Mouse (Mus musculus) left cerebral cortex, postnatal 4 days (tissue): ENCODE results near the gene Rasip1. TPM values are rescaled to one million over a fixed set of nuclear protein-coding genes. Genes with fewer than 3 reads are reported as not detected.
A peak's percentile ranks its signal among the peaks of the same experiment; 100 is the strongest.

Source experiments
- DNase-seq: peaks from one replicate; pipeline ENCODE4 v3.0.0-alpha.2; 2022
- intact Hi-C: fragments of 180-260 bp; cut with DNase I; formaldehyde crosslinking; loops from one replicate; pipeline ENCODE4 v1.15.1; 2025
- total RNA-seq, 2 experiments: library from RNA; stranded (reverse); gene quantifications; 2 replicates each; pipeline ENCODE4 v1.2.3; 2021

Rasip1 gene
- total RNA-seq, 2 experiments from 2014 or later, result 23.5 to 25.1 TPM

DNA sequence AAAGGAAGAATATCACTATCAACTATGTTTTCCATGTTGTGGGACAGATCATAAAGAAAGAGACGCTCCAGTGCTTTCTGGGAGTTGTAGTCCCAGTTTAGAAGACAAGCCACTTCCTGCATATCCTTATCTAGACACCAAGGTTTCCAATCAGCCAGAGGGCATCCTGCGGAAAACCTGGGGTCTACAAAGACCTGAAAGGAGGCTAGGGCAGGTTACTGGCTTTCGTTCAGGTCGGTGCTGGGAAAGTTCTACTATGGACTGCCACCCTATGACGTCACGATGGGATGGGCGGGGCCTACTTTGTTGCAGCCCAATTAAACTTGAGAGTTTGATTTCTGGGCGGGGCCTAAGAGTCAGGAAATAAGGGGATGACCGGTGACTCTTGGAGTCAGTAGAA is 5.8 kb upstream of the Rasip1 start, which contains the start of gene Izumo1:
TSS of gene Izumo1 (plus strand) at position 369 of the 400 bp plus-strand sequence.
- no peak for DNase-seq
- intact Hi-C loops, result no loop called here

DNA sequence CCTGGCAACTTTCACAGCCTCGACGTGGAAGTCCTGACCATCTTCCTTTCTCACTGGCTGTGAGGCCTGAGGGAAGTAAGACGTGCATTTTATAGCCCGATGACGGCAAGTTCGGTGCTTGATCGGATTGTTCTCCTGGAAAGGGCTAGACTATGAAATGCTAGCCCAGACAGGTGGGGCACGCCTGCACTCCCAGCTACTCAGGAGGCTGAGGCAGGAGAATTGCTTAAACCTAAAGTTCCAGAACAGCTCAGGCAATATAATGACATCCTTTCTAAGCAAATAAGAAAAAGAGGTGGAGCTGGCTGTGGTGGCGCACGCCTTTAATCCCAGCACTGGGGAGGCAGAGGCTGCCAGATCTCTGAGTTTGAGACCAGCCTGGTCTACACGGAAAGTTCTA is 3.8 kb upstream of the Rasip1 start:
- no peak for DNase-seq
- intact Hi-C loops, result no loop called here

DNA sequence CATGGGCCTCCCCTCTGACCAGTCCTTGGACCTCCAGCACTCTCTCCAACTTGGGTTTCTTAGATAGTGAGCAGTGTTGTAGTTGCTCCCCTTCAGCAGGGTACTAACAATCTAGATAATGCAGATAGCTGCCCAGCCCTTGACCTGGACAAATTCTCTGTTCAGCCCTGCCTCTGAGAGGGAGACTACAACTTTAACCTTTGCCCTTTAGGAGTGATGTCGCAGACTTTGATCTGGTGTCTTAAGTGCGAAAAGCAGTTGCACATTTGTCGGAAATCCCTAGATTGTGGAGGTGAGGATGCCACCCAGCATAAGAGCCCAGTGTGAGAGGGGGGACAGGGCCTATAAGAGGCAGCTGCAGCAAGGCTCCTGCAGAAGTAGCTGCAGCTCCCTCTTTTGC is 2.6 kb upstream of the Rasip1 start:
- intact Hi-C loops, result no loop called here
- no peak for DNase-seq

DNA sequence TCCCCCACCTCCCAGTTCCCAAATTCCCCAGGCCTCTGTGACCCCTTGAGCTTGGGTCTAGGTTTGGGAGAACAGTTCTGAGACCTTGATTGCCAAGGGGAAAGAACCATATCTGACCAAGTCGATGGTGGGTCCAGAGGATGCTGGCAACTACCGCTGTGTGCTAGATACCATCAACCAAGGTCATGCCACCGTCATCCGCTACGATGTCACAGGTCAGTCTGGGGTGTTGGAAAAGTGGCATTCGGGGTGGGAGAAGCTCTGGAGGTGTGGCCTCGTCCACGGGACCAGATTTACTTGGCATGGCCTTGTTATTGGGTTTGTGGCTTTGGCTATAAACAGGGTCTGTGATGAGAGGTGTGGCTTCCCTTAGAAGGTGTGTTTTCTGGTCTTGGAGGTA is 1.8 kb upstream of the Rasip1 start:
- intact Hi-C loops, result no loop called here

DNA sequence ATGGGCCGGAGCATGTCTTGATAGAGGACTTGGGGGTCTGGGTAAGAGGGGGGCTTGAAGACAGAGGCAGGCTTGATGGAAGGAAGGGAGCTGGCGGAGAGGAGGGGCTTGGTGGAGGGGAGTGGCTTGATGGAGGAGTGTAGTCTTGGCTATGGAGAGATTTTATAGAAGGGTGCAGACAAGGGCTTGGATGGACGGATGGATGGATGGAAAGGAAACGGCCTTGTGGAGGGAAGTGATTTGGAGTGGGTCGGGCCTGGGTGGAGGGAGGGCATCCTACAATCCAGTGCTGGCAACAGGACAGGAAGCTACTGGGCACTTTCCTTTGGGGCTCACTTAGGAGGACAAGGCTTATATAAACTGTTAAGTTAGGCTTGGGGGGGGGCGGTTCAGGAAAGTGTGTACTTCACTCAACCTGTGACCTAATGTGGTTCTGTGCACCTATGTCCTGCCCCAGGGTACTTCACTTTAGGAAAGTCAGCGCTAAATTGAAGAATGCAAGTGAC is 664 bp upstream of the Rasip1 start:
- intact Hi-C loops, result no loop called here
- no peak for DNase-seq

More for the DNA sequence above, 1.8 kb upstream of the Rasip1 start:
- no peak for DNase-seq

DNA sequence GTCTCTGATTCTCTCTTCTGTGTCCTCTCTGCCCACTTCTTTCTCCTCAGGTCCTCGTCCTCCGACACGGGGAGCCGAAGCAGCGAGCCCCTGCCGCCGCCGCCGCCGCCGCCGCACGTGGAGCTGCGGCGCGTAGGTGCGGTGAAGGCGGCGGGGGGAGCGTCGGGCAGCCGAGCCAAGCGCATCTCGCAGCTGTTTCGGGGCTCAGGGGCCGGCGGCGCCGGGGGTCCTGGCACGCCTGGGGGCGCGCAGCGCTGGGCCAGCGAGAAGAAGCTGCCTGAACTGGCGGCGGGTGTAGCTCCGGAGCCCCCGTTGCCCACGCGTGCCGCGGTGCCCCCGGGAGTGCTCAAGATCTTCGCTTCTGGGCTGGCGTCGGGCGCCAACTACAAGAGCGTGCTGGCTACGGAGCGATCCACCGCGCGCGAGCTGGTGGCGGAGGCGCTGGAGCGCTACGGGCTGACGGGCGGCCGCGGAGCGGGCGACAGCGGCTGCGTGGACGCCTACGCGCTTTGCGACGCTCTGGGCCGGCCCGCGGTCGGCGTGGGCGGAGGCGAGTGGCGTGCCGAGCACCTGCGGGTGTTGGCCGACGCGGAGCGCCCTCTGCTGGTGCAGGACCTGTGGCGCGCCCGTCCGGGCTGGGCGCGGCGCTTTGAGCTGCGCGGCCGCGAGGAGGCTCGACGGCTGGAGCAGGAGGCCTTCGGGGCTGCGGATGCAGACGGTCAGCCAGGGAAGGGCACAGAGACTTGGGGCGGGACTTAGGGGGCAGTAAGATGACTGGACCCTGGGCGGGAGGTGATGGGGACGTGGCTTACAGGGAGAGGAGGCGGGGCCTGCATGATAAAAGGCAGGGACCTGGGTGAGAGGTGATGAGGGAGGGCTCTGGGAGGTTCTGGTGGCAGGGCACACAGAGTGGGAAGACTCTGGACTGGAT is 1.3 kb downstream of the Rasip1 start:
- DNase-seq, result peak; percentile 91
- intact Hi-C loops, result no loop called here

DNA sequence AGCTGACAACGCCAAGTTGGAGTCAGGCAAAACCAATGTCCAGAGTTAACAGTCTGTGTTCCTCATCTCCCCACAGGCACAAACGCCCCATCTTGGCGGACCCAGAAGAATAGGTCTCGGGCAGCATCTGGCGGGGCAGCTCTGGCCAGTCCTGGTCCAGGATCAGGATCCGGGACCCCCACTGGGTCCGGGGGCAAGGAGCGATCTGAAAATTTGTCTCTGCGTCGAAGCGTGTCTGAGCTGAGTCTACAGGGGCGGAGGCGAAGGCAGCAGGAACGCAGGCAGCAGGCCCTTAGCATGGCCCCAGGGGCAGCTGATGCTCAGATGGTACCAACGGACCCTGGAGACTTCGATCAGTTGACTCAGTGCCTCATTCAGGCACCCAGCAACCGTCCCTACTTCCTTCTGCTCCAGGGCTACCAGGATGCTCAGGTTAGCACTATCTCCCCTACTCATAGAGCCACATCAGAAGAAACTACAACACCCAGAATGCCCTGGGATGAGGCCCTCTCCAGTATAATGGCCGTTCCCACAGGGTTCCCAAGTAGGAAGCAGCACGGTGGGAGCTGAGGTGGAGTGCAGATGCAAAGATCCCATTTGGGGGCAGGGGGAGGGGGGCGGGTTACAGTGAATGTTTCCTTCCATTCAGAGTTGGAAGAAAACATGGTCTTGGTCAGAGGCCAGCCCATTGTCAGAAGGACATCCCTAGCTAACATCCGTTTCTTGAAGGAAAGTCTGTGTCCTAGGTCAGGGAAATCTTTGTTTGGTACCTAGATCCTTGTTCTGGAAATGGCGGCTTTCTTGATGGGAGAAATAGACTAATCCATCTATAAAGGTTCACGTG is 3.0 kb downstream of the Rasip1 start:
- intact Hi-C loops, result no loop called here
- no peak for DNase-seq

GRCm38 (mm10) chr7:45632499-45632898 is 5.2 kb downstream of the Rasip1 start:
- DNase-seq, result peak; percentile 56
- intact Hi-C loops, result no loop called here

DNA sequence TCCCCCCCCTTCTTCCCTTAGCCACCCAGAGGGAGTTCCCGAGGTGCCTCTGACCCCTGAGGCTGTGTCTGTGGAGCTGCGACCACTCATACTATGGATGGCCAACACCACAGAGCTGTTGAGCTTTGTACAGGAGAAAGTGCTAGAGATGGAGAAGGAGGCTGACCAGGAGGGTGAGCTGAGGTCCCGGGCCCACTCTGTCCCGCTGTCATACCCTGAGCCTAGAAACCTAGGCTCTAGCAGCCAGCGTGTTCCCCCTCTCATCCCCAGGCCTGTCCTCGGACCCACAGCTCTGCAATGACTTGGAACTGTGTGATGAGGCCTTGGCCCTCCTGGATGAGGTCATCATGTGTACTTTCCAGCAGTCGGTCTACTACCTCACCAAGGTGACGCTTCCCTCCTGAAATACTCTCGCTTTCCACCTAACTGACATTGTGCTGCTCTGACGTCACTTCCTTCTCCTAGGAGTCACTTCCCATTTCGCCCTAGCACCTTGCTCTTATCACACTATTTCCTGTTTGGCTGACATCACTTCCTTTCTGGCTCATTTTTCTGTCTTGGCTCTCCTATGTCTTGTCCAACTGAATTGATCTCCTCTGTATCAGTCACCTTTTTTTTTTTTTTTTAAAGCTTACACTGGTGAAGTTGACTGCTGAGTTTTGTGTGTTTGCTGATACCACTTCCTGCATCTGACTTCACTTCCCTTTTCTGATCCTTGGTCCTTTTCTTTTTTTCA is 7.8 kb downstream of the Rasip1 start:
- intact Hi-C loops, result no loop called here

DNA sequence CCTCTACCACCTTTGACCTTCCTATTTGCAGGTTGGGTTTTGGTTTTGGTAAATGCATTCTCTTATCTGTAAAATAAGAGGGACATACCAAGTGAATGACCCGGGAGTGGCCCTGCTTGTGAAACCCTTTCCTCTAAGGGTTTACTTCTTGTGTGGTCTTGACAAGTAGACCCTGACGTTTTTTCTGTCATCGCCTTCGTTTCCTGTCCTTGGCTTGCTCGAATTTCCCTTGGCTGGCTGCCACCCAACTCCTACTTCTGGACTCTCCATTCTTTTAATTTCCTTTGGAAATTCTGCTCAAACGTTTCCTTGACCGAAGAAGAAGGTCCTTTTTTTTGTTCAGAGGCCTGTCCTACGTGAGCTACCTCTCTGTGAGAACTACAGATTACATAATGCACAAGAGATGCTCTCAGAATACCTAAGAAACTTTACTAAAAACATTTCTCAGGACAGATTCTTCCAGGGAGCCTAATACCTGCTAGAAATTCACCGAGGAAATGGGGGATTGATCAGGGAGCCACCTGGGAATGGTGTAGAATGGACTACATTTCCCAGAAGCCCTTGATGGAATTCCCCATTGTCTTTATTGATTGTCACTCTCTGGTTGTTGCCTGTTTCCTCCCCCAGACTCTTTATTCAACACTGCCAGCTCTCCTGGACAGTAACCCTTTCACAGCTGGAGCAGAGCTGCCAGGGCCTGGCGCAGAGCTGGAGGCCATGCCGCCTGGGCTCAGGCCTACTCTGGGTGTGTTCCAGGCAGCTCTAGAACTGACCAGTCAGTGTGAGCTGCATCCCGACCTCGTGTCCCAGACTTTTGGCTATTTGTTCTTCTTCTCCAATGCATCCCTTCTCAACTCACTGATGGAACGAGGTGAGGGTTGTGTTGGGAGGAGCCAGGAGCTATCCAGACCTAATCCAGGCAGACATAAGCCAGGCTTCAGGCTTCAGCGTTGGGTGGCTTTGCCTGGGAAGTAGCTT is 8.7 kb downstream of the Rasip1 start:
- DNase-seq, result no peak

More for the DNA sequence above, 7.8 kb downstream of the Rasip1 start:
- no peak for DNase-seq

GRCm38 (mm10) chr7:45637710-45638109 is 10.4 kb downstream of the Rasip1 start:
- no peak for DNase-seq
- intact Hi-C loops, result no loop called here

More for the DNA sequence above, 8.7 kb downstream of the Rasip1 start:
- intact Hi-C loops, result no loop called here

- DNase-seq, result peak; percentile 98
- intact Hi-C loops, result no loop called here
Observed at GRCm38 (mm10) chr7:45638623-45639401, 11.5 kb downstream of the Rasip1 start.

GRCm38 (mm10) chr7:45639561-45640027 is 12.3 kb downstream of the Rasip1 start, which contains the start of gene Mamstr:
Mamstr (plus strand) TSS chr7:45639977.
- intact Hi-C loops, result loop anchor here (5.0 kb wide), 1 partner anchor 63 kb away; no protein-coding TSS in a partner anchor
- no peak for DNase-seq

DNA sequence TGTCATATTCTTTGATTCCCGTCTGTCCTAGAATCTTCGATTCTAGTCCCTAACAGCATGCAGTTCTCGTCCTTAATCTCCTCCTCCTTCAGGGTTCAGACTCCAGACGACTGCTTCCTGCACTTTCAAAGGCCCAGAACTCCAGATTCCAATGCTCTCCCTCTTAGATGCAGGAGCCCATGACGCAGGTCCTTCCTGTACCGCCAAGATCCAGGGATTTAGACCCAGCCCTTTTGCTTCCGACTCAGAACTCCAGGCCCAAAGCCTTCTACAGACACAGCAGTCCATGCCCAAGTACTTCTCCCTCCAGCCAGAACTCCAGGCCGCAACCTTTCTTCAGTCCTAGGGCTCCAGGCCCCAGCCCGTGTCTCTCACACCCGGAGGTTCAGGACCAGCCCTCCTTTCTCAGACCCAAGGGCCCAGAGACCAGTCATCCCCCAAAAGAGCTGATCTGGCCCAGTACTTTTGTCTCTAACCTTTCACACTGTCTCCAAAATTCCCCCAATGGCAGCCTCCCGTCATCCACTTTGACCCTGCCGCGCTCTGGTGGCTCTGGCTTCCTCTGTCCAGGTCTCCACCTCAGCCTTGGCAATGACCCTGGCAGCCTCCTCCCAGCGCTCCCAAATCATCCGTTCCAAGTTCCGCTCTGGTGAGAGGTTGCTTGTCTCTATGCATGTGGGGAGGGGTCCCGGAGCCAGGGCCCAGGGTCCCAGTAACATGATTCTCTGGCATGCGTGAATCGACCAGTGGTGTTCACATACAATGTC is 13.1 kb downstream of the Rasip1 start:
- intact Hi-C loops, result loop anchor here (5.0 kb wide), 1 partner anchor 62 kb away; no protein-coding TSS in a partner anchor
- no peak for DNase-seq

DNA sequence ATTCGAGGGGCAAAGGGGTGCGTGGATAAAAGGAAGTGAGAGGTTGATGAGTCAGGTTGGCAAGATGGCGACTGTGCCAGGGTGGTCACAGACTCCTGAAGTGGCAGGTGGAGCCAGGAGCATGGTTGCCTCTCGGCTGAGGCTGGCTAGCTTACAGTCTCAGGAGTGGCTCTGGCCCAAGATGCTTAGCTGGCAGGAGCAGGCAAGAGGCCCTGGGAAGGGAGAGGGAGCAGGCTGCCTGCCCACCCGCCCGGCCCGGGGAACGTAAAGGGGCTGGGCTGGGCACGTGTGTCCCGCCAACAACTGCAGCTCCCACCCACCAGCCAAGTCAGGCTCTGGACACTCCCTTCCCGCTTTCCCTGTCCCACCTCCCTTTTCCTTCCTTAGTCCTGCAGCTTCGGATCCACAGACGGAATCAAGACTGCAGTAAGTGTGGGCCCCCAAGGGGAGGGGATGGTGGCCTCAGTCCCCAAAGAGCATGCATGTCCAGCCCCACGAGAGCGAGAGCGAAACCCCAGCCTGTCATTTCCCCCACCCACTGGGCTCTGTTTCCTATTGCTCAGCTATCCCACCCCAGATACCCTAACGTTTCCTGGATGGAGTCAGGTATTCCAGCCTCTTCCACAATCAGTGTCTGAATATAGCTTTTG is 14.2 kb downstream of the Rasip1 start:
- intact Hi-C loops, result loop anchor here (5.0 kb wide), 1 partner anchor 61 kb away; no protein-coding TSS in a partner anchor
- peak; percentile 81 for DNase-seq

DNA sequence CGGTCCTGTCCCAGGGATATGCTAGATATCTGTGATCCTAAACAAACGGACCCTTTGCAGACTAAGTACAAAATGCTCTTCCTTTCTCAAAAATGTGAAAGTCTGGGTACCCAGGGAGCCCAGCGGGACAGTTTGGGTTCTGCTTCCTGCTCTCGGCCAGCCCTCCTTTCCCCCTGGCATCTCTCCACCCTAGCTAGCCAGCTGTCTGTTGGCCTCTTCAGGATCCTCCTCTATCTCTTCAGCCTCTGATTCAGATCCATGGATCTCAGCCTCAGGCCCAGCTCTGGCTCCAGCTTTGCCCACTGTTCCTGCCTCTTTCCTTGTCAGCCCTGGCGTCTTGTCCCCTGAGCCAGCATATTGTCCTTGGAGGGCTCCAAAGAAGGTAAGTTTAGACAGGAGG is 14.8 kb downstream of the Rasip1 start:
- intact Hi-C loops, result loop anchor here (5.0 kb wide), 1 partner anchor 60 kb away; no protein-coding TSS in a partner anchor
- peak; percentile 70 for DNase-seq
